Mouse (Mus musculus): ENCODE measurements around the gene Atxn10. TPM values are rescaled to one million over a fixed set of nuclear protein-coding genes. Genes with fewer than 3 reads are reported as not detected.
"Not testable (repeated sequence)": the region's sequence is repeated elsewhere in the genome, so short reads cannot be mapped to it uniquely, and the experiment has no call there.

The Atxn10 gene
- total RNA-seq (2021), result 10 to 100 TPM; 24.4 to 31.6 TPM
- long read RNA-seq, experiment 1, transcript Atxn10-201 (12 exons, 1,937 nt), result major isoform, 30 of 47 reads
- long read RNA-seq, experiment 1, partial matches to known transcripts, result 14 of 47 reads
- long read RNA-seq, experiment 1, other reads (novel, unspliced or antisense), result 3 of 47 reads
- long read RNA-seq, experiment 2, transcript Atxn10-201 (12 exons, 1,937 nt), result major isoform, 43 of 53 reads
- long read RNA-seq, experiment 2, partial matches to known transcripts, result 10 of 53 reads
- long read RNA-seq, experiment 2, other reads (novel, unspliced or antisense), result 0 of 53 reads

GRCm38 (mm10) chr15:85335671-85336300 is at the start of gene Atxn10:
TSS of gene Atxn10 (plus strand) at chr15:85336245.
- intact Hi-C loops (cut with DNase I), result no loop called here
- DNase-seq, result peak in 1 of 2 experiments; percentile 24

- no peak for DNase-seq
- intact Hi-C loops (cut with DNase I), result no loop called here
Observed at GRCm38 (mm10) chr15:85294632-85295031, 41.4 kb upstream of the Atxn10 start.

- no peak for DNase-seq
- intact Hi-C loops (cut with DNase I), result no loop called here
Observed at GRCm38 (mm10) chr15:85295544-85295943, 40.5 kb upstream of the Atxn10 start.

- DNase-seq, result no peak
- intact Hi-C loops (cut with DNase I), result no loop called here
Observed at GRCm38 (mm10) chr15:85295977-85296376, 40.1 kb upstream of the Atxn10 start.

GRCm38 (mm10) chr15:85296538-85296937 is 39.5 kb upstream of the Atxn10 start:
- DNase-seq, result no peak
- intact Hi-C loops (cut with DNase I), result no loop called here

- intact Hi-C loops (cut with DNase I), result no loop called here
- DNase-seq, result no peak
Observed at GRCm38 (mm10) chr15:85298167-85298781, 37.8 kb upstream of the Atxn10 start.

GRCm38 (mm10) chr15:85298946-85299345 is 37.1 kb upstream of the Atxn10 start:
- intact Hi-C loops (cut with DNase I), result no loop called here
- no peak for DNase-seq

- intact Hi-C loops (cut with DNase I), result no loop called here
Observed at GRCm38 (mm10) chr15:85303241-85303640, 32.8 kb upstream of the Atxn10 start.

GRCm38 (mm10) chr15:85303976-85304375 is 32.1 kb upstream of the Atxn10 start:
- intact Hi-C loops (cut with DNase I), result no loop called here

More at GRCm38 (mm10) chr15:85303241-85303640, 32.8 kb upstream of the Atxn10 start:
- no peak for DNase-seq

GRCm38 (mm10) chr15:85307061-85307660 is 28.9 kb upstream of the Atxn10 start:
- DNase-seq, result no peak
- intact Hi-C loops (cut with DNase I), result no loop called here

More at GRCm38 (mm10) chr15:85303976-85304375, 32.1 kb upstream of the Atxn10 start:
- no peak for DNase-seq

GRCm38 (mm10) chr15:85311058-85311657 is 24.9 kb upstream of the Atxn10 start:
- no peak for DNase-seq
- intact Hi-C loops (cut with DNase I), result no loop called here

GRCm38 (mm10) chr15:85315378-85316025 is 20.5 kb upstream of the Atxn10 start:
- peak; percentile 60 to 61 for DNase-seq
- intact Hi-C loops (cut with DNase I), result loop anchor here (1.0 to 2.0 kb wide), 3 partner anchors 49 to 268 kb away; no protein-coding TSS in a partner anchor

- intact Hi-C loops (cut with DNase I), result loop anchor here (2.0 kb wide), 1 partner anchor 50 kb away; no protein-coding TSS in a partner anchor
- no peak for DNase-seq
Observed at GRCm38 (mm10) chr15:85316342-85317140, 19.5 kb upstream of the Atxn10 start.

- DNase-seq, result no peak
- intact Hi-C loops (cut with DNase I), result no loop called here
Observed at GRCm38 (mm10) chr15:85319924-85320668, 15.9 kb upstream of the Atxn10 start.

GRCm38 (mm10) chr15:85323214-85323613 is 12.8 kb upstream of the Atxn10 start:
- DNase-seq, result no peak
- intact Hi-C loops (cut with DNase I), result no loop called here

- no peak for DNase-seq
Observed at GRCm38 (mm10) chr15:85324426-85324825, 11.6 kb upstream of the Atxn10 start.

GRCm38 (mm10) chr15:85327808-85328207 is 8.2 kb upstream of the Atxn10 start:
- DNase-seq, result no peak
- intact Hi-C loops (cut with DNase I), result no loop called here

More at GRCm38 (mm10) chr15:85324426-85324825, 11.6 kb upstream of the Atxn10 start:
- intact Hi-C loops (cut with DNase I), result no loop called here

GRCm38 (mm10) chr15:85328455-85328854 is 7.6 kb upstream of the Atxn10 start:
- DNase-seq; intact Hi-C loops (cut with DNase I): not testable (repeated sequence)

All from gastrocnemius, postnatal 36 days (tissue).